8 mouse cellular contexts compared by ENCODE assay signal in the genomic region with DNA sequence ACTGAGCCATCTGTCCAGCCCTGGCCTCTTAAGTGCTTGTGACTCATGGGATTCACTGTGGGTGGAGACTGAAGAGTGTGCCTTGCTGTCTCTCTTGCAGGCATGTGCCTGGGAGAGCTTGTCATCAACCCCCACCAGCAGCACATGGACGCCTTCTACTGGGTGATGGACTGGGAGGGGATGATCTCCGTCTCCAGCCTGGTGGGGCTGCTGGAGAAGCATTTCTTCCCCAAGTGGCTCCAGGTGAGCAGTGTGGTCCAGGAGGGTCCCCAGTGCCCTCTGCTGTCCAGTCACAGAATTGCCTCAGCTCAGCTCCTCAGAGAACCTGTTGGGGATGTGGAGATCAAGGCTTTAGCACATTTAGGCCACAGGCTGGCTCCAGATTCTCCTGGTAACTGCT. TPM values are rescaled to one million over a fixed set of nuclear protein-coding genes. Genes with fewer than 3 reads are reported as not detected.
DNase-seq lines count a peak whose midpoint lies in the region; ATAC-seq and TF ChIP-seq lines count a peak whose summit lies in the region.

No protein-coding gene starts in this region.

- no peak overlapping the region for H3K9ac ChIP-seq in heart, embryonic 11.5 days (ENCODE audit: low read depth, low read length)
- H3K9ac ChIP-seq in liver, adult 2 months (ENCODE audit: low read depth, low read length), result no peak overlapping the region

- H3K4me2 ChIP-seq in heart, embryonic 11.5 days, result no peak overlapping the region

- no peaks in the 10 kb centered on the region for H3K9me3 ChIP-seq in heart, embryonic 11.5 days (replicated peaks; ENCODE audit: control insufficient read depth, low read length)

- H3K36me3 ChIP-seq in heart, embryonic 11.5 days (ENCODE audit: control insufficient read depth, insufficient read depth, low read length), result peaks cover 44% of the 10 kb centered on the region
- peaks cover 26% of the 10 kb centered on the region for H3K36me3 ChIP-seq in liver, adult 2 months (ENCODE audit: control insufficient read depth, insufficient read depth, low read length)

- intact Hi-C loops in heart, postnatal 36 days (cut with DNase I), result loop anchor here (1.0 kb wide), 1 partner anchor 95 kb away; no protein-coding TSS in a partner anchor

- TF ChIP-seq CTCF in liver, adult 2 months (IDR thresholded peaks at IDR 0.05; ENCODE audit: low read depth, low read length), result peak; percentile 87

- no peak for TF ChIP-seq POLR2A in liver, adult 2 months (IDR thresholded peaks at IDR 0.05; ENCODE audit: extremely low read depth, insufficient read depth, low read length)

- WGBS in heart, embryonic 11.5 days (ENCODE audit: insufficient replicate concordance), result 11% methylated on average over 2 of the region's 2 CpGs
- 58% methylated on average over 2 of the region's 2 CpGs for WGBS in liver, adult 2 months

- H3K27me3 ChIP-seq in heart, embryonic 11.5 days (ENCODE audit: control insufficient read depth, insufficient read depth, low read length), result no peaks in the 10 kb centered on the region
- no peaks in the 10 kb centered on the region for H3K27me3 ChIP-seq in liver, adult 2 months (ENCODE audit: control insufficient read depth, insufficient read depth, low read length)

- H3K27ac ChIP-seq in heart, embryonic 11.5 days (ENCODE audit: low read depth, low read length), result no peak overlapping the region
- H3K27ac ChIP-seq in liver, adult 2 months (replicated peaks; ENCODE audit: insufficient read depth, low read depth, low read length), result no peak overlapping the region

- no peaks in the 10 kb centered on the region for H3K4me1 ChIP-seq in heart, embryonic 11.5 days (ENCODE audit: control insufficient read depth, insufficient read depth, low read length)
- H3K4me1 ChIP-seq in liver, adult 2 months (ENCODE audit: control insufficient read depth, insufficient read depth, low read length), result no peaks in the 10 kb centered on the region

- peak; percentile 44 for DNase-seq in heart, adult 8-10 months (ENCODE audit: low spot score)
- peak; percentile 57 to 69 for DNase-seq in CD8-positive naive resting alpha-beta T cell, adult 2 months (ENCODE audit: low read depth in 2 of 2, low spot score in 2 of 2)
- DNase-seq in cerebellum, adult 18-20 months, result peak; percentile 54 to 63
- peak; percentile 54 to 71 for DNase-seq in heart, postnatal 36 days
- no peak for DNase-seq in liver, adult 2 months (ENCODE audit: extremely low read depth, low read depth, low spot score)
- peak; percentile 35 for DNase-seq in urinary bladder, postnatal 25 days (ENCODE audit: low spot score)

- no peak overlapping the region for H3K4me3 ChIP-seq in heart, embryonic 11.5 days (ENCODE audit: low read depth, low read length)
- no peak overlapping the region for H3K4me3 ChIP-seq in liver, adult 2 months (ENCODE audit: insufficient read depth, low read depth, low read length)

- ATAC-seq in heart, embryonic 11.5 days (replicated peaks; ENCODE audit: insufficient number of reproducible peaks, low FRiP score, low TSS enrichment), result no peak
- ATAC-seq in neutrophil, adult 5-6 weeks (ENCODE audit: extremely low read depth, insufficient number of reproducible peaks, low FRiP score, poor library complexity, severe bottlenecking), result peak; percentile 51

- no peaks in the 10 kb centered on the region for H3K79me2 ChIP-seq in liver, adult 2 months (ENCODE audit: control insufficient read depth, insufficient read depth, low read length)

RNA-seq across cellular contexts. Expression of gene Srrd, which starts 7.4 kb away (rescaled TPM):
- 1 to 10 TPM; 7.8 to 9.4 (median 8.3) TPM for total RNA-seq in heart, adult 8-10 months (2022)
- 24.5 and 27.3 TPM in 2 replicates for polyA plus RNA-seq in heart, embryonic 11.5 days (2014; fragmentation: Nextera tagmentation; extraction: Ambion mirVana)
- 1 to 10 TPM; 6.5 to 7.0 TPM for total RNA-seq in heart, postnatal 36 days (2021)
- 12.3 and 19.3 TPM in 2 replicates for total RNA-seq in liver, adult 2 months (2014; rRNA removed)
- polyA plus RNA-seq in liver, adult 2 months (2012; rRNA removed), result 26.3 and 30.0 TPM in 2 replicates
- 11.1 and 18.3 TPM in 2 replicates for total RNA-seq in neutrophil, adult 5-6 weeks (2017)

RNA-seq across cellular contexts. Expression of gene Hps4, which starts 7.4 kb away (rescaled TPM):
- 10 to 100 TPM in 2 of 4 experiments, 1 to 10 TPM in 2; 8.5 to 12.6 (median 10.2) TPM for total RNA-seq in heart, adult 8-10 months (2022)
- polyA plus RNA-seq in heart, embryonic 11.5 days (2014; fragmentation: Nextera tagmentation; extraction: Ambion mirVana), result 19.3 and 21.4 TPM in 2 replicates
- 10 to 100 TPM; 12.4 to 12.5 TPM for total RNA-seq in heart, postnatal 36 days (2021)
- total RNA-seq in liver, adult 2 months (2014; rRNA removed), result 12.3 and 17.5 TPM in 2 replicates
- polyA plus RNA-seq in liver, adult 2 months (2012; rRNA removed), result 19.0 and 30.9 TPM in 2 replicates
- total RNA-seq in neutrophil, adult 5-6 weeks (2017), result 18.3 and 18.4 TPM in 2 replicates

RNA-seq across cellular contexts. Expression of gene Tfip11, which starts 9.3 kb away (rescaled TPM):
- total RNA-seq in heart, adult 8-10 months (2022), result 10 to 100 TPM; 17.0 to 19.1 (median 18.4) TPM
- 13.7 and 15.9 TPM in 2 replicates for polyA plus RNA-seq in heart, embryonic 11.5 days (2014; fragmentation: Nextera tagmentation; extraction: Ambion mirVana)
- total RNA-seq in heart, postnatal 36 days (2021), result 10 to 100 TPM; 17.9 to 21.7 TPM
- total RNA-seq in liver, adult 2 months (2014; rRNA removed), result 7.7 and 9.7 TPM in 2 replicates
- 18.6 and 19.1 TPM in 2 replicates for polyA plus RNA-seq in liver, adult 2 months (2012; rRNA removed)
- 25.7 and 34.3 TPM in 2 replicates for total RNA-seq in neutrophil, adult 5-6 weeks (2017)

RNA-seq across cellular contexts. Expression of gene Gm6583, which starts 20.4 kb away (rescaled TPM):
- not detected for total RNA-seq in heart, adult 8-10 months (2022)
- polyA plus RNA-seq in heart, embryonic 11.5 days (2014; fragmentation: Nextera tagmentation; extraction: Ambion mirVana), result 0.25 and 0.40 TPM in 2 replicates
- under 1 TPM in 1 of 2 experiments, not detected in 1; 0.17 TPM for total RNA-seq in heart, postnatal 36 days (2021)
- 0.09 TPM in 1 of 2 replicates, not detected in the other for total RNA-seq in liver, adult 2 months (2014; rRNA removed)
- polyA plus RNA-seq in liver, adult 2 months (2012; rRNA removed), result not detected in 2 replicates
- total RNA-seq in neutrophil, adult 5-6 weeks (2017), result 0.12 TPM in 1 of 2 replicates, not detected in the other

RNA-seq across cellular contexts. Expression of gene Tpst2, which starts 59.0 kb away (rescaled TPM):
- total RNA-seq in heart, adult 8-10 months (2022), result 10 to 100 TPM; 32.2 to 47.1 (median 37.1) TPM
- polyA plus RNA-seq in heart, embryonic 11.5 days (2014; fragmentation: Nextera tagmentation; extraction: Ambion mirVana), result 30.2 and 31.2 TPM in 2 replicates
- total RNA-seq in heart, postnatal 36 days (2021), result 10 to 100 TPM; 39.1 to 42.0 TPM
- 27.7 and 38.9 TPM in 2 replicates for total RNA-seq in liver, adult 2 months (2014; rRNA removed)
- 30.2 and 35.7 TPM in 2 replicates for polyA plus RNA-seq in liver, adult 2 months (2012; rRNA removed)
- 46.1 and 53.4 TPM in 2 replicates for total RNA-seq in neutrophil, adult 5-6 weeks (2017)
